Comparison of ENCODE assay signal across 13 mouse cellular contexts in the genomic region with DNA sequence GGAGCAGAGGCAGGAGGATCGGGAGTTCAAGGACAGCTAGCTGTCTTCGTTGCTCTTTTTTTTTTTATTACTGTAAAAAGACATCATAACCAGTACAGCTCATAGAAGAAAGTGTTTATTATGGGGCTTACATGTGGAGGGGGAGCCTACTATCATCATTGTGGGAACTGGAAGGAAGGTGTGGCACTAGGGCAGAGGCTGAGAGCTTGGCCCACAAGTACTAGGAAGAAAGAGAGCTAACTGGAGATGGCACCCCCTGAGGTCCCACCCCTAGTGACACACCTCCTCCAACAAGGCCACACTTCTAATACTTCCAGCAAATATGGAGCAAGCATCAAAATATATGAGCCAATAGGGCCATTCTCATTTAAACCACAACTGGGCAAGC.
"Had no signal": no experiment of that assay in that cellular context is flagged by ENCODE, and none has a peak within 500 bp of the region (broad histone marks: within the 10 kb centered on the region; RNA-seq: fewer than 3 reads in every experiment).

No protein-coding gene starts in this region.

- H3K27me3 ChIP-seq: liver, embryonic 15.5 days; stomach, embryonic 15.5 days had no signal

- H3K4me1 ChIP-seq: liver, embryonic 15.5 days; stomach, embryonic 15.5 days had no signal

- H3K9me3 ChIP-seq: limb, embryonic 10.5 days; liver, embryonic 15.5 days; stomach, embryonic 15.5 days had no signal

- H3K36me3 ChIP-seq: liver, embryonic 15.5 days; stomach, embryonic 15.5 days had no signal

- H3K27ac ChIP-seq: limb, embryonic 10.5 days; liver, embryonic 15.5 days; stomach, embryonic 15.5 days had no signal

- DNase-seq: kidney, adult 9 months; kidney, postnatal 10 days; kidney, postnatal 4 days; lung, adult 2 months; lung, postnatal 36 days; right cerebral cortex, postnatal 14 days; thymus, adult 2 months; thymus, postnatal 25 days had no signal

- H3K4me3 ChIP-seq: left cerebral cortex, adult 2 months; limb, embryonic 10.5 days; liver, embryonic 15.5 days; stomach, embryonic 15.5 days had no signal

- H3K4me2 ChIP-seq: liver, embryonic 11.5 days; liver, embryonic 15.5 days; stomach, embryonic 15.5 days had no signal

- H3K9ac ChIP-seq: liver, embryonic 15.5 days; stomach, embryonic 15.5 days had no signal
